Mouse (Mus musculus): ENCODE results near the gene Thsd7b. TPM values are rescaled to one million over a fixed set of nuclear protein-coding genes. Genes with fewer than 3 reads are reported as not detected.

The Thsd7b gene
- not detected in 2 replicates for polyA plus RNA-seq (2012; ENCODE audit: low replicate concordance)

DNA sequence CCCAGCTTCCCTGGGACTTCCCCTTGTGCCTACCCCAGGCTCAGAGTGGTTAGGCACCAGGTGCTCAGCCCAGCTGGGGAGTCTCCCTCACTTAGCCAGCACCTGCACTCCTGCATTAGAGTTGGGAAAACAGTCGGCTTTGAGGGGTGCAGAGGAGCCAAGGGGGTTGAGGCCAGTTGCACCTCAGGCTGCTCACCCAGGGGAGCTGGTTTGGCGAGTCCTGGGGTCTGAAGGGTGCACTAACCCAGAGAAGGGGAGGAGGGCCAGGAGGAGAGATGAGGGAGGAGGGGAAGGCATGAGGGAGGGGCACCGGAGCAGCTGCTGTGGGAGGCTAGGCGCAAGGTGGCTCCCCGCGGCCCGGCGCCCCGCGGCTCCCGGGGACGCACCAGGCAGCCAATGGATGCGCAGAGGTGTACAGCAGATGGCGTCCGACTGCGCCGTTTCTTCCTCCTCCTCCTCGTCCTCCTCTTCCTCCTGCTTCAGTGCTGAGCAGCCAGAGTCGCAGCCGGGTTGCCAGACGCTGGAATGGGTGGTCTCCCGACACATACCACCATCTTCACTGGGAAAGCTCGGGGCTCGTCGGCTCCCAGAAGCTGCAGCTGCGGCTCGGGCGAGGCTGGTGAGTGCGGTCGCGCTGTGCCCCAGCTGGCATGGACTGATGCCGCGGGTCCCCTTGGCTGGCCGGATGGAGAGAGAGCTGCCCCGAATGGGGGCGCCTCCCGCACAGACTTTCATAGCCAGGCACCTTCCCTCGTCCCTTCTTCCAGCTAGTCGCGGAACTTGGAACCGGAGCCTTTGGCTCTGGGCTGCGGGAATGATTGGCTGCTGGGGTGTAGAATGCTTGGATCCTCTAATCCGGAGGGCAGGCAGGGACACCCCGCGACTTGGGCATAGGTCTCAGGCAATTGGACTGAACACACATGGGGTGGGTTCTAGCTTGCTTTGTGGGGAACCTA lies at the start of gene Thsd7b:
TSS of gene Thsd7b (plus strand) at position 321 of the 956 bp plus-strand sequence.

Data from hematopoietic multipotent progenitor cell, adult 10-12 weeks (in vitro differentiated cells).